Mouse (Mus musculus) neural tube, embryonic 12.5 days (tissue): ENCODE data around the gene Cxcl13. TPM values are rescaled to one million over a fixed set of nuclear protein-coding genes. Genes with fewer than 3 reads are reported as not detected.
"Not testable (repeated sequence)": the region's sequence is repeated elsewhere in the genome, so short reads cannot be mapped to it uniquely, and the experiment has no call there.

Source experiments
- ATAC-seq: fragments of 200-750 bp; cut with Nextera tagmentation; 2 replicates; pipeline ENCODE4 v1.8.0; 2017; ENCODE audit warnings: low read depth, mild to moderate bottlenecking, moderate TSS enrichment, moderate library complexity; ENCODE audit not compliant: low FRiP score
- H3K27ac ChIP-seq: fragments of 300-500 bp; sonication (generic); 2 replicates; pipeline ENCODE4 v1.5.1; 2016
- H3K27me3 ChIP-seq: fragments of 300-500 bp; sonication (generic); replicated peaks from 2 replicates; pipeline ENCODE4 v1.6.1; 2016; ENCODE audit warnings: mild to moderate bottlenecking
- H3K36me3 ChIP-seq: fragments of 300-500 bp; sonication (generic); 2 replicates; pipeline ENCODE4 v1.6.1; 2016; ENCODE audit warnings: mild to moderate bottlenecking
- H3K4me1 ChIP-seq: fragments of 300-500 bp; sonication (generic); 2 replicates; pipeline ENCODE4 v1.6.1; 2016
- H3K4me2 ChIP-seq: fragments of 300-500 bp; sonication (generic); replicated peaks from 2 replicates; pipeline ENCODE4 v1.6.1; 2016; ENCODE audit warnings: mild to moderate bottlenecking
- H3K4me3 ChIP-seq: fragments of 300-500 bp; sonication (generic); 2 replicates; pipeline ENCODE4 v1.5.1; 2016
- H3K9ac ChIP-seq: fragments of 300-500 bp; sonication (generic); 2 replicates; pipeline ENCODE4 v1.6.1; 2016; ENCODE audit warnings: mild to moderate bottlenecking
- H3K9me3 ChIP-seq: fragments of 300-500 bp; sonication (generic); 2 replicates; pipeline ENCODE4 v1.6.1; 2016; ENCODE audit warnings: mild to moderate bottlenecking
- WGBS: fragments of 180-500 bp; shearing (Covaris S2); methylation state at CpG from one replicate; pipeline ENCODE4 v1.1.7; 2016; 5-methylcytosine and 5-hydroxymethylcytosine counted together
- polyA plus RNA-seq: library from polyadenylated mRNA; unstranded; fragments of >200 nt; fragmentation: Nextera tagmentation; extraction: Ambion mirVana; gene quantifications from 2 replicates; pipeline ENCODE4 v1.2.1, GENCODE M21; 2016

The Cxcl13 gene
- polyA plus RNA-seq, 1 experiment from 2014 or later: 0.56 TPM

- 83% methylated on average over 2 of the region's 2 CpGs for WGBS
- Histone ChIP-seq H3K4me1 (no peaks in the 10 kb centered on the region), H3K27me3 (no peaks in the 10 kb centered on the region), H3K9ac (no peak overlapping the region), H3K4me2 (no peak overlapping the region), H3K36me3 (no peaks in the 10 kb centered on the region), H3K9me3 (no peaks in the 10 kb centered on the region), H3K27ac (no peak overlapping the region), H3K4me3 (no peak overlapping the region)
- ATAC-seq: no peak
These were observed 10.4 kb upstream of the Cxcl13 start for GRCm38 (mm10) chr5:95946344-95946743.

DNA sequence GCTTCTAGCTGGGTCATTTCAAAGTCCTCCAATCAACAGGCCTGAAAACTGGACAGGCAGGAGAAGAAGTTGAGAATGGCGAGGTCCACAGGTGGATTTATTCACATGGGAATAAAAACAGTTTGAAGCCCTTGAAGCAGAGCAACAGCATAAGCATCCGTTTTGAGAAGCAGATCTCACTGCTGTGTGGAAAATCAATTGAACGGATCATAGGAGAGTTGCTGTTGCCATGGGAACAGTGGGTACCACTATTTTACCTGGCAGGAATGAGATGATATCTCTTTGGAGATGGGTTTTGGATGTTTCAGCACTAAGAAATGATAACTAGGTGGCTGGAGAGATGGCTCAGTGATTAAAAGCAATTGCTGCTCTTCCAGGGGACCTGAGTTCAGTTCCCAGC, 8.1 kb upstream of the Cxcl13 start:
- Histone ChIP-seq H3K4me1 (no peaks in the 10 kb centered on the region), H3K27ac (no peak overlapping the region), H3K9ac (no peak overlapping the region), H3K36me3 (no peaks in the 10 kb centered on the region), H3K4me2 (no peak overlapping the region), H3K27me3 (no peaks in the 10 kb centered on the region), H3K4me3 (no peak overlapping the region), H3K9me3 (no peaks in the 10 kb centered on the region)
- no peak for ATAC-seq
- WGBS: 78% methylated on average over 3 of the region's 3 CpGs

GRCm38 (mm10) chr5:95949946-95950701, 6.6 kb upstream of the Cxcl13 start:
- H3K4me1 ChIP-seq: no peaks in the 10 kb centered on the region
- no peak overlapping the region for H3K27ac ChIP-seq
- H3K27me3 ChIP-seq: no peaks in the 10 kb centered on the region
- no peaks in the 10 kb centered on the region for H3K9me3 ChIP-seq
- WGBS: 43% methylated on average over 19 of the region's 19 CpGs
- 0 out of 2 replicates have a peak, but pooled peaks have one; percentile 37 for ATAC-seq
- H3K9ac ChIP-seq: no peak overlapping the region
- no peaks in the 10 kb centered on the region for H3K36me3 ChIP-seq
- H3K4me3 ChIP-seq: no peak overlapping the region
- no peak overlapping the region for H3K4me2 ChIP-seq

DNA sequence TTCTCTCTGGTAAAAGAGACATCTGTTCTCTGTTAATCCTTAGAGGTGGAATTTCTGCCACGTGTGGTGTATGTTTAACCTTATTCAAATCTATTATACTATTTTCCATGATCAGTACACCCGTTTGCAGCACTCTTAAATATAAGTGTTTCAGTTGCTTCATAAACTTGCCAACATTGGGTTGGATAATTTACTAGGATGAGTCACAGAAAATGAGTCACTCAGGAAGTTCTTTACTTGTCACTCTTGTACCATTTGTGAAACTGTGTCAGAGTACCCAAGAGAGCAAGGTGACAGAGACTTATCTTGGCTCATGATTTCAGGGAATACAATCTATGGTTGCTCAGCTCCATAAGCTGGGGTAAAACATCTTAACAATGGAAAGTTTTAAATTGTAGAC, 8.2 kb downstream of the Cxcl13 start:
- Histone ChIP-seq H3K4me3 (no peak overlapping the region), H3K27me3 (no peaks in the 10 kb centered on the region), H3K4me2 (no peak overlapping the region), H3K9ac (no peak overlapping the region), H3K36me3 (no peaks in the 10 kb centered on the region), H3K27ac (no peak overlapping the region), H3K4me1 (no peaks in the 10 kb centered on the region), H3K9me3 (no peaks in the 10 kb centered on the region)
- 71% methylated on average over 2 of the region's 2 CpGs for WGBS
- ATAC-seq: no peak

- H3K9me3 ChIP-seq: no peaks in the 10 kb centered on the region
- H3K27me3 ChIP-seq: no peaks in the 10 kb centered on the region
- no peaks in the 10 kb centered on the region for H3K36me3 ChIP-seq
- H3K4me2 ChIP-seq: no peak overlapping the region
- no peak overlapping the region for H3K27ac ChIP-seq
- 41% methylated on average over 2 of the region's 2 CpGs for WGBS
- H3K4me1 ChIP-seq: no peaks in the 10 kb centered on the region
- ATAC-seq: no peak
- H3K4me3 ChIP-seq: no peak overlapping the region
- H3K9ac ChIP-seq: no peak overlapping the region
These were observed 9.9 kb downstream of the Cxcl13 start for GRCm38 (mm10) chr5:95966621-95967020.

GRCm38 (mm10) chr5:95970845-95971244, 14.1 kb downstream of the Cxcl13 start:
- Histone ChIP-seq H3K4me1 (no peaks in the 10 kb centered on the region), H3K9ac (no peak overlapping the region), H3K9me3 (no peaks in the 10 kb centered on the region), H3K27me3 (no peaks in the 10 kb centered on the region), H3K4me2 (no peak overlapping the region), H3K36me3 (no peaks in the 10 kb centered on the region), H3K4me3 (no peak overlapping the region), H3K27ac (no peak overlapping the region)
- ATAC-seq: no peak
- WGBS: 49% methylated on average over 6 of the region's 6 CpGs

GRCm38 (mm10) chr5:95972208-95972607, 15.5 kb downstream of the Cxcl13 start:
- no peak overlapping the region for H3K4me3 ChIP-seq
- H3K27me3 ChIP-seq: no peaks in the 10 kb centered on the region
- H3K4me2 ChIP-seq: no peak overlapping the region
- H3K27ac ChIP-seq: no peak overlapping the region
- no peak for ATAC-seq
- H3K4me1 ChIP-seq: no peaks in the 10 kb centered on the region
- H3K9me3 ChIP-seq: no peaks in the 10 kb centered on the region
- no peaks in the 10 kb centered on the region for H3K36me3 ChIP-seq
- WGBS: 80% methylated on average over 3 of the region's 3 CpGs
- no peak overlapping the region for H3K9ac ChIP-seq

- H3K27ac ChIP-seq, H3K36me3 ChIP-seq, H3K9me3 ChIP-seq, ATAC-seq, H3K4me1 ChIP-seq, H3K4me3 ChIP-seq, H3K27me3 ChIP-seq, H3K9ac ChIP-seq: not testable (repeated sequence)
- WGBS: 32% methylated on average over 34 of the region's 34 CpGs
- H3K4me2 ChIP-seq: peak overlapping the region; percentile 49
These were observed 17.1 kb downstream of the Cxcl13 start for GRCm38 (mm10) chr5:95973806-95974205.

- 75% methylated on average over 1 of the region's 1 CpGs for WGBS
- Histone ChIP-seq H3K4me2 (no peak overlapping the region), H3K4me3 (no peak overlapping the region), H3K27ac (no peak overlapping the region), H3K36me3 (no peaks in the 10 kb centered on the region), H3K4me1 (no peaks in the 10 kb centered on the region), H3K9me3 (no peaks in the 10 kb centered on the region), H3K9ac (no peak overlapping the region), H3K27me3 (no peaks in the 10 kb centered on the region)
- no peak for ATAC-seq
These were observed 19.5 kb downstream of the Cxcl13 start for GRCm38 (mm10) chr5:95976299-95976698.

- H3K9ac ChIP-seq: no peak overlapping the region
- ATAC-seq: no peak
- no peaks in the 10 kb centered on the region for H3K9me3 ChIP-seq
- H3K36me3 ChIP-seq: no peaks in the 10 kb centered on the region
- no peaks in the 10 kb centered on the region for H3K4me1 ChIP-seq
- H3K4me3 ChIP-seq: no peak overlapping the region
- WGBS: 74% methylated on average over 5 of the region's 5 CpGs
- H3K27me3 ChIP-seq: no peaks in the 10 kb centered on the region
- H3K4me2 ChIP-seq: no peak overlapping the region
- H3K27ac ChIP-seq: no peak overlapping the region
These were observed 27.2 kb downstream of the Cxcl13 start for GRCm38 (mm10) chr5:95983797-95984486.

- 9% methylated on average over 12 of the region's 12 CpGs for WGBS
- H3K36me3 ChIP-seq: no peaks in the 10 kb centered on the region
- H3K27me3 ChIP-seq: no peaks in the 10 kb centered on the region
- no peak overlapping the region for H3K27ac ChIP-seq
- H3K9ac ChIP-seq: no peak overlapping the region
- H3K4me1 ChIP-seq: peaks cover 9% of the 10 kb centered on the region
- H3K9me3 ChIP-seq: no peaks in the 10 kb centered on the region
- ATAC-seq: peak; percentile 80
- H3K4me2 ChIP-seq: no peak overlapping the region
- H3K4me3 ChIP-seq: no peak overlapping the region
These were observed 34.9 kb downstream of the Cxcl13 start for GRCm38 (mm10) chr5:95991339-95992292.

DNA sequence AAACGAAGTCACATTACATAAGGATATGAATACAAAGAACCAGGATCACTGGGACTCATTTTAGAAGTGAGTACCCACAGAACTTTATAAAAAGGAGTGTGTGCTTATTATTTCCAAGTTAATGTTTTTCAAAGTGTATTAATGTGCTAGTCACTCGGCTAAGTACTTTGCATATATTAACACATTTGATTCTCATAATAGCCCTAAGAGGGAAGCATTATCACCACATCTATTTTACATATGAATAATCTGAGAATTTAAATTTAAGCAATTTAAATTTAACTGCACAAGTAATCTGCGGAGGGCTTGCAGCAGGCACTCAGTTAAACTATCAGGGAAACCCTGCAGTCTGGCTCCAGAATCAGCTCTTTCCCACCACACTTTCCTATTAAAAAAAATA, 40.5 kb downstream of the Cxcl13 start:
- no peak for ATAC-seq
- H3K9ac ChIP-seq: no peak overlapping the region
- H3K4me2 ChIP-seq: no peak overlapping the region
- H3K27ac ChIP-seq: no peak overlapping the region
- H3K27me3 ChIP-seq: no peaks in the 10 kb centered on the region
- no peaks in the 10 kb centered on the region for H3K9me3 ChIP-seq
- H3K4me1 ChIP-seq: no peaks in the 10 kb centered on the region
- H3K4me3 ChIP-seq: no peak overlapping the region
- H3K36me3 ChIP-seq: no peaks in the 10 kb centered on the region
- 69% methylated on average over 3 of the region's 3 CpGs for WGBS
